Mouse (Mus musculus) mouse embryonic stem cell (cell line): Measurements from ENCODE around the gene Gbf1.
"Not testable (repeated sequence)": the region's sequence is repeated elsewhere in the genome, so short reads cannot be mapped to it uniquely, and the experiment has no call there.

ENCODE experiments used
- in situ Hi-C, 2 experiments: fragments of 300-500 bp; cut with MboI; formaldehyde crosslinking; loops; 1 replicate in 1 of 2; 3 replicates in 1 of 2; pipeline ENCODE4 v1.14.3; 2019 to 2020; ENCODE audit warnings: low sequenced_read_pairs in 2 of 2, low pct_unique_long_range_greater_than_20kb in 1 of 2, mixed read lengths in 1 of 2; ENCODE audit not compliant: unreplicated experiment in 1 of 2

Gene Gbf1

DNA sequence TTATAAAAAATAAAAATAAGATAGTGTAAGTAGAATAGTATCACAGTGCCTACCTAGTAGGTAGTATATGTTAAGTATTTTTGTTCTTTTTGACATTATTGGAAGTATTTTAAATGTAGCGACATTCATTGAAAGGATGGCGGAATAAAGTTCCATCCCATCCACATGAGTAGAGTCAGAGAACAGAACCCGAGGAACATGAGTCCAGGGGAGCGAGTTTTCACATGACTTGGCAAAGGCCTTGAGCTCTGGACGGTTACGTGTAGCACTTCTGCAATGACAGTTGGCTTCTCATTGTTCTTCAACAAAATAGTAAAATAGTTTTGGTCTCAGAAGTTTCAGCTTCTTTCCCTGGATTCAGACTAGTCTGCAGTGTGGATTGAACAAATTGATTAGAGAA is 51.9 kb downstream of the Gbf1 start:
- in situ Hi-C loops, result no loop called here

DNA sequence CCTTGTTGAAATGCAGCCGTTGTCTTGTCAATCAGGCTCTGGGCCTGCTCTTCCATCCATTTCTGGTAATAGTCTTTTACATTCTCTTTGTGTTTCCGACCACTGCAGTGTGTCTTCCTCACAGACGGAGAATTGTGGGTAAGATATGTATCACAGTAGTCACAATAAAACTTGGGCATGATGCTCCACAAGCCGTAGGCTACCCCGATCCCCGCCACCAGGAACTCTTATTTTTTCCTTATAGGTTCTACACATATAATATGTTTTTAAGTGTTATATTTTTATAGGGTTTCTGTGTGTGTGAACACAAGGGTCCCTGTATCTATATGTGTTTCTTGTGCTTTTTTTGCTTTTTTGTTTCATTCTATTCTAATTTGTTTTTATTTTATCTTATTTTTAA is 53.4 kb downstream of the Gbf1 start:
- in situ Hi-C loops, result no loop called here

DNA sequence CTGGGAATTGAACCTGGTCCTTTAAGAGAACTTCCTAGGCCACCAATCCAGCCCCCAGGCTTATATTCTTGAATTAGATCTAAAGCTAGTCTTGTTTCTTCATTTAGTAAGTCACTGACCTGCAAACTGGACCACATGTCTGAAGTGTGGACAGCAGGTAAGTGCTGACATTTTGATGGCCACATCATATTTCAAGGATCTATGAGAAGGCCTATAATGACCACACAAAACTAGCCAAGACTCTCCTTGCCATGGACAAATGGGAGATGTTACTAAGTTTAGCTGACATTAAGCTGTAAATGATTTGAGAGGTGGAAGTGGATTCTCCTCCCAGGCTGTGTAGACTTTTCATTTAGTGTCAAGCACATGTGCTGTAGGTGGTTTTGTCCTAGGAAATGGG is 58.6 kb downstream of the Gbf1 start:
- in situ Hi-C loops, result no loop called here

DNA sequence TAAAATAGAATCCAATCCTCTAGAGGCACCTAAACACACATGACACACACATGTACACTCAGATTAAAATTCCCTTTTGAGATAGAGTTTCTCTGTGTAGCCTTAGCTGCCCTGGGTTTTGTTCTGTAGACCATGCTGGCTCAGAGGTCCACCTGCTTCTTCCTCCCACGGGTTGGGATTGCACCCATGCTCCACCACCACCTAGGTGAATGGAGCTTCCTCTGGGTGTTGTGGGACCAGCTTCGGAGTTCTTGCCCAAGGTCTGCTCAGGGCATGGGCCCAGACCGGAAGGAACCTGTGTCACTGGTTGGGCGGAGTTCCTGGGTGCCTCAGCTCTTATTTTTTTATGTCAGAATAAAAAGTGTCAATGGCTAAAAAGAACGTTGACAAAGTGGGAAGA is 62.2 kb downstream of the Gbf1 start:
- in situ Hi-C loops, result no loop called here

DNA sequence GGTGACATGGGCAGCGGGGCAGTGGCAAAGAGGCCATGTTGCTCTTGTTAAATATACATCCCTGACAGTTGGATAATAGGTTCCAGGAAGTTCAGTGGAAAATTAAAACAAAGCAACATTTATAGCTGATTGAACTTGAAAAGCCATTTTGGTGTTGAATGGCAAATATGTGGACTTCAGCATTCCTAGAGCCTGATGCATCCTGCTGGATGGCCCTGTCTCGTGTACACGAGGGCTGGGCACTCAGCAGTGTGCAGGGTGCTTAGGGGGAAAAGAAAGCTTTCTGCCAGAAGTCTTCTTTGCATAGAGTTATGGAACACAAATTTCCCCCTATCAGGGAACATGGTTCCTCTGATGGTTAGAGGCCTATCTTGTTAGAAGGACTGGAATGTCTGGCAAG is 63.1 kb downstream of the Gbf1 start:
- in situ Hi-C loops, result no loop called here

DNA sequence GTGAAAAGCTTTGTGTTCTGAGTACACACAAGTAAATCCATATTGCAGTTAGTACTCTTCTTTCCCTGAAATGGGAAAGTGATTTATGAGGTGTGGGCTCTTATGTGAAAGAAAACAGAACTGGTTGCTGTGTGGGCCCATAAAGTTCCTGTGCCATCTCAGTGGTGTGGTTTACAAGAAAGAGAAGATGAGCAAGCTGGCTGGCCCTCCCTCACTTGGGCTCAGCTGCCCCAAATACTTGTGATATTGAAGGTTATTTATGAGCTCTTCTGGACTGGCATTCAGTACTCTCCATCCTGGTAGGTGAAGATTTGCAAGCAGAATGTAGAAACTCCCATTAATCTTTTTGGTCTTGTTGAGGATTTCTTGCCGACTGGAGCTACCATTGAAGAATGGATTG is 64.4 kb downstream of the Gbf1 start:
- in situ Hi-C loops, result no loop called here

DNA sequence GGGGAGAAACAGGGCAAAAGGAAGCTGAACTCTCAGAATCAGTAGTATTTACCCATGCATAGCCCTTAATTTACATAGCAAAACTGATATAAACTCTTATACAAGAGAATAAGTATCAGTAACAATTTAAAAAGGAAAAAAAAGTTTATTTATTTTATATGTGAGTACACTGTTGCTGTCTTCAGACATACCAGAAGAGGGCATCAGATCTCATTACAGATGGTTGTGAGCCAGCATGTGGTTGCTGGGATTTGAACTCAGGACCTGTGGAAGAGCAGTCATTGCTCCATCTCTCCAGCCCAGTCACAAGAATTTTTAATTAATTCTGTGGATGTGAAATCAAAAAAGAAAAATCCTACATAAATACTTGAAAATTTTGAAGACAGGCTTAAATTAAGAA is 65.0 kb downstream of the Gbf1 start:
- in situ Hi-C loops, result not testable (repeated sequence)

DNA sequence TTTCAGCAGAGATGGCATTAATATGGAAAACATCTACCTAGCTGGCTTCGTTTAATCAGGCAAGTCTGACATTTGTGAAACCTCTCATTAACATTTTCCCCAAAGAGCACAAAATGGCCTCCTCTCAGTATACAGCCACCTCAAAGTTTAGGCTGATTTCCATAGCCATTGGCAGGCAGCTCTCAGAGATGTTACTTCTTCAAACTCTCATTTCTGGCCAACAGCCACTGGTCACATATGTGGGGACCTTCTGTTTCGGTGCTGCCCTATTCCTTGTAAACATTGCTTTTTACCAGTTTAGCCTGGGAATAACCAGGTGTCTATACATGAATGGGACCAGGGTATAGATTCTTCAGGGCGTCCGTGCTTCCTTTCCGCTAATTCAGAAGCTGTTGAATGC is 67.8 kb downstream of the Gbf1 start:
- in situ Hi-C loops, result no loop called here

DNA sequence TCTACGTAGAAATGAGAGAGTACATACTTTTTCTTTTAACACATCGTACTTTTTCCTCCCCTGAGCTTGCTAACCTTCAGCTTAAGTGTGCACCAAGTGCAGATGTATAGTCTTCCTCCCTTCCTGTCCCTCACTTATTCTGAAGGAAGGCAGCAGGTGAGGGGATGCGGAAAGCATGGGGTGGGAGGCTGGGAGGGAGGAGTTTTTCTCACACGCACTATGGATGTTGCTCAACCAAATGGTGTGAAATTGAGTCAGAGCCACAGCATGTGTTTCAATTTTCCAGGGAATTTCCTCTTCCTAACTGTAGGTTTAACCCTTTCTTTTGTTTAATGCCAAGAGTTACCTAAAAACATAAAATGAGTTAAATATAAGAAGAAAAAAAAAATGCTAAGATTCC is 70.8 kb downstream of the Gbf1 start:
- in situ Hi-C loops, result no loop called here

DNA sequence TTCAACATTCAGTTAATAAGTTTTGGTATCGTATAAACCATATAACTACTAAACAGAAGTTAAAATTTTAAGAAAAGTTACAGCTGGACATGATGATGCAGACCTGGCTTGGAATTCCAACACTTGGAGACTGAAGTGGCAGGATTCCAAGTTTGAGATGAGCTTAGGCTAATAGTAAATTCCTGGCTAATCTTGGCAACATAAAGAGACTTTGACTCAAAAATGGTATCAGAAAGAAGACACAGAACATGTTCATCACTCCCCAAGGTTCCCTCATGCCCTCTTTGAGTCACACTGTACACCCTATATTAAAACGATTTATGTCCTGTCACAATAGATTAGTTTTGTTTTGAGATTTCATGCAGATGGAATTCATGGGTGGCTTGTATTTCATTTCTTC is 72.6 kb downstream of the Gbf1 start:
- in situ Hi-C loops, result no loop called here

DNA sequence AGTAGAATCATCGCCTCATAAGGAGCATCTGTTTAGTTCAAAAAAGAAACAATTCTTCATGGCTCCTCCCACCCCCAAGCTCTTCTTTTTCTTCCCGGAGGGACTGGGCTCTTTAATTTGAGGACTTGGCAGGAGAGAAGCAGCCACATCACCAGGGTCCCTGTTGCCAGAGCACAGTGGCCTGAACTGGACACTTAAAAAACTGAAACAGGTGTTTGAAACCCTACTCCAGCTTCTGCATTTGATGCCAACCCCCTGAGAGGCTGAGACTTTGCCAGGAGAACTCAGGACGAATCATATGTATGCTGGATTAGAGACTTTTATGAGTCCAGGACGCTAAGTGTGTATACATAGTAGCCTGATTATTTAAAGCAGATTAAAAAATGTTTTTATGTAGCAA is 73.2 kb downstream of the Gbf1 start:
- in situ Hi-C loops, result no loop called here

DNA sequence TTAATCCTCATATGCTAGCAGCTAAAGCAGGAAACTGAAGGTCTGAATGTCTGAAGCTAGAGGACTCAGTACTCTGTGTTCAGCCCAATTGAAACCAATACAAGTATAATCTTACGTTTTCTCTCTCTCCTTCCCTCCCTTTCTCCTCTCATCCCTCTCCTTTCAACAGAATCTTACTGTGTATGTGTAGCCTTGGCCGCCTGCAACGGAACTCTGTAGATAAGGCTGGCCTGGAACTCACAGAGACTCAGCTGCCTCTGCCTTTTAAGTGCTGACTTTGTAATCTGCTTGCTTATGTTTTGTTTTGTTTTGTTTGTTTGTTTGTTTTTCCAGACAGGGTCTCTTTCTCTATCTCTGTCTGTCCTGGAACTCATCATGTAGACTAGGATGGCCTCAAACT is 74.0 kb downstream of the Gbf1 start:
- in situ Hi-C loops, result no loop called here

DNA sequence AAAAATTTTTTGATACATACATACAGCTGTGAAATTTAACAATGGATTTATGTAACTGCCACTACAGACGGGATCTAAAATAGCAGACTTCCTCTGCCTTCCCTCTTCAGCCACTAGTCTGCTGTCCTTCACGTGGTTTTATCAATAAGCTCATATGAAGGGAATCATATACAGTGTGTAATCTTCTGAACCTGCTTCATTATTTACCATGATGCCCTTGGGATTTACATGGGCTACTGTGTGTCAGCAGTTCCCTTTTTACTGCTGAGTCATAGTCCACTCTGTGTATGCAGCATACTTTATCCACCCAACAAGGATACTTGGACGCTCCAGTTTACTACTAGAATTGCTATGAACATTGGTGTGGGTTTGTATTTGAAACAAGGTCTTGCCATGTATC is 75.0 kb downstream of the Gbf1 start:
- in situ Hi-C loops, result no loop called here

DNA sequence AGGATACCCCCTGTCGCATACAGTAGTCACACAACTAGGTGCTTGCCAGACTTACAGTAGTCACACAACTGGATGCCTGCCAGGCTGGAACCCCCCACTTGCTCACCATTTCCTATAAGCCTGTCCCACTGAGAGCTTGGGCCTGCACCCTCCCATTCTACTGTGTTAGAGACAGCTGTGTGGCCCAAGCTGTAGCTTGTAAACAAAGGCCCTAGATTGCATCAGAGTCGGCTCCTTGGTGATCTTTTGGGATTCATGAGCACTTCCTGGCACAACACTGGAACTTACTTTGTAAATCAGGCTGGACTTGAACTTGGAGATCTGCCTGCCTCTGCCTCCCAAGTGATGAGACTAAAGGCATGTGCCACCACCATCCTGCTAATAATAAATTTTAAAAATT is 82.1 kb downstream of the Gbf1 start:
- in situ Hi-C loops, result no loop called here

DNA sequence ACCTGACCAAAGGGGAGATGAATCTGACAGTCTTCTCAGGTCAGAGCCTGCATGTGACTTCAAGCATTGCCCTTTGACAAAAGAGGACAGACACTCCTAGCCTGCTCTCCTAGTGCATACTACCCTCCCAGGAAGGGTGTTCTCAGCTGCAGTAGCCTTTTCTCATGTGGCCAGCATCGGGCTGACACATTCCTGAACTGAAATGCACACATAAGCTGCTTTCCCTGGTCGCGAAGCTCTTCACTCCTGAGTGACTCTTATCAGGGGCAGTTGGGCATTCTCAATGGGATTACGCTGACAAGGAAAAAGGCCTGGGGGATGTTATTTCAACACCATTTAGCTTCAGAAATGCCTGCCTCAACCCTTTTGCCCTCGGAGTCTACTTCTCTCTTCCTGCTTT is 84.3 kb downstream of the Gbf1 start:
- in situ Hi-C loops, result no loop called here

DNA sequence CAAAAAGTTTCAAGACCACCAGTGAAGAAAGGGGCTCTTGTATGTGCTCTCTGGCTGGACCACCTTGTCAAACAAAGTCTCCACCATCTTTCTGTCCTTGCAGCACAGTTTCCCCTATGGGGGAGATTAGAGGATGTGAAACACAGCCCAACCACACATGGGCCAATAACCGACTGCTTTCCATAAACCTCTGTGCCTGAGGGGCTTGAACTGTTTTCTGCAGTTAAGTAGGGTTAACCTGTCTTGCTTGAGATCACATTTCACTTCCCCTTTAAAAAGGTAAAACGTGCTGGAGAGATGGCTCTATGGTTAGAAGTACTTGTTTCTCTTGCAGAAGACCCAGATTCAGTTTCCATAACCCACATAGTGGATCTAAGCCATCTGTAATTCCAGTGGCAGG is 87.9 kb downstream of the Gbf1 start:
- in situ Hi-C loops, result no loop called here

DNA sequence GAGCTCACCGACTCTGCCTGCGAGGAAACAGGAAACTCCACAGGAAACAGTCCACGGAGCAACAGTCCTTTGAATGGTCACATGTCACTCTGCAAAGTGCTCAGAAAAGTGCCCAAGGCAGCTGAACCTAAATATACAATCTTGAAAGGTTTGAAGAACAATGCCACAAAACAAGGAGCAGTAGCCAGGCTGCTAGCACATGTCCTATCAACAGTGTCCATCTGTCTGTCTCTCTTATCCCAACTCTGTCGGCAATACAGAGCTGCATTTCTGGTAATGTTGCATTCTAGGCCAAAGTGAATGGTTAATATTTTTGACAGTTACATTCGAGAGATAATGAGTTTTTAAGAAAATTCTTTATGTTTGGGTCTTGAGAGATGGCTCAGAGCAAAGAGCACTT is 90.1 kb downstream of the Gbf1 start:
- in situ Hi-C loops, result no loop called here

DNA sequence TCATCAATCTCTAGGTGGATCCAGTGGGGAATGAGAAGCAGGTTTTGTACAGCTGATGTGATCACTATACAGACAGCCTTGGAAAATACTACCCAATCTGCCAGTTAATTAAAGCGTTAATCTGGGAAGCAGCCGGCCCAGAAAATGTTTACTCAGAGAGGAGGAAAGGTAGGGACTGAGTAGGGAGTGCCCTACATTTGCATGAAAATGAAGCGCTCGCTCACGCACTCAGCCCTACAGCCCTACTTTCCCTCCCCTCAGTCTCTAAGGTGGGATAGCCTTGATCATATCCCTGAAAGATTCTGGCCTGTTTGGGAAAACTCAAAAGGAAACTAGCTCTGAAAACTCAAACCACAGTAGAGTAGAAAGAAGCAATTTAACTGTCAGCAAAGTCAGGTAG is 92.3 kb downstream of the Gbf1 start:
- in situ Hi-C loops, result no loop called here

DNA sequence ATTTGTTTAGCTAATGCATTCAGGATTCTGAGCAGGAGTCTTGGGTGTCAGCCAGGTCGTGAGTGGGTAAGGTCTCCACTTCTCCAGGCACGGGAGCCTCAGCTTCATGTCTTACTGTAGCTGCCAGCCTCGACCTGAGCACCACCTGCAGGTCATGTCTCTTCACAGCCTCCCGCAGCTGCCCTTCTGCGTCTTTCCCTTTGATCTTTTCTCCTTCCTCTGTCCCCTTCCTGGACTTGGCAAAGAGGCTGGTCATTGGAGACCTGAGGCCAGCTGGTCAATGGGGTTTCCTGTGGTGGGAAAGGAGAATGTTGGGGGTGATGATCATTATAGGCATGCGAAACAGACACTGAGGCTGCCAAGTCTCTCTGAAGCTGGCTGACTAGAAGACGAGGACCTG is 96.7 kb downstream of the Gbf1 start:
- in situ Hi-C loops, result no loop called here

DNA sequence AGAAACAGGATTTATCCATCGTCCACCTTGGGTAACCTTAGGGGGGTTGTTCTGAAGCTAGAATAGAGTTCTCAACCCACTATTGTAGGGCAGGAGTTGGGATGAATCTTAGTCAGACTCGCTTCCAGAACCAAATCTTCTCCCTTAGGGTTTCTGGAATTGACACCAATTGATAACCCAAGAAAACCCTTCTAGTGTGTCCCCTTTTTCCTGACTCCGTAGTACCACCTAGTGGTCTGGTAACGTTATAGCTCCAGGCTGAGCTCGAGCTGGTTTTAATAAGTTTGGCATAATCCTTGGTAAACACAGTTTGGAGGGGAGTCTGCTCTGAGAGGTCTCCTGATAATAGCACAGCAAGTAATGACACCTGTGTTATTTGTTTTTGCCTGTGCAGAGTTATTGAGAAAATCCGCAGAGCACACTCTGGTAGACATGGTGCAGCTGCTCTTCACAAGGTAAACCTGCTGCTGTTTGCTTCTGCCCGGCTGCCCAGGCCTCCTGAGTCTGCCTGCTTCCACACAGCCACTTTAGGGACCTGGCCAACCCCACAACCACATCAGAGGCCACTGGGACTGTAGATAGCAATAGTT is 101.9 kb downstream of the Gbf1 start:
- in situ Hi-C loops, result loop anchor here in 1 of 2 experiments (10.0 kb wide), 1 partner anchor 119 kb away; the partner anchor contains the start of gene Elovl3

DNA sequence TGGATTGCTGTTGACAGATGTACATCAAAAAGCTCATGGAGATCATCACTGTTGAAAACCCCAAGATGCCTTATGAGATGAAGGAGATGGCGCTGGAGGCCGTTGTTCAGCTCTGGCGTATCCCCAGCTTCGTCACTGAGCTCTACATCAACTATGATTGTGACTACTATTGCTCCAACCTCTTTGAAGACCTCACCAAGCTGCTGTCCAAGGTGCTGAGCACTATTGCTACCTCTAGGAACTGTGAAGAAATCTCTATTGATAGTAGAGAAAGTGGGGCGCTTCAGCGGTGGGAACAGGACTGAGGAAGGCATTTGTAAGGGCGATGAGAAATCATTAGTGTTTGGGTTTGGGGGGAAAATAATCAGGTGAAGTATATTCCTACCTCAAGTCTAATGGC is 112.5 kb downstream of the Gbf1 start:
- in situ Hi-C loops, result no loop called here
